Mouse (Mus musculus): Measurements from ENCODE around the gene Nat14. TPM values are rescaled to one million over a fixed set of nuclear protein-coding genes. Genes with fewer than 3 reads are reported as not detected.
"Not testable (repeated sequence)": the region's sequence is repeated elsewhere in the genome, so short reads cannot be mapped to it uniquely, and the experiment has no call there.

Gene Nat14
- polyA plus RNA-seq (2014; fragmentation: Nextera tagmentation; extraction: Ambion mirVana) = 8.0 and 10.4 TPM in 2 replicates

- Histone ChIP-seq H3K4me1 (ENCODE audit: control insufficient read depth, insufficient read depth, low read length) (peaks cover 59% of the 10 kb centered on the region), H3K9me3 (ENCODE audit: control insufficient read depth, low read length) (no peaks in the 10 kb centered on the region), H3K27ac (ENCODE audit: low read depth, low read length) (peak within 1 kb of the TSS; percentile 98), H3K4me3 (ENCODE audit: low read depth, low read length) (peak within 1 kb of the TSS; percentile 35), H3K9ac (ENCODE audit: low read length) (peak within 1 kb of the TSS; percentile 74), H3K4me2 (peak within 1 kb of the TSS; percentile 93), H3K27me3 (ENCODE audit: control insufficient read depth, insufficient read depth, low read length) (no peaks in the 10 kb centered on the region; the same call in 1 of the 2 replicates), H3K36me3 (ENCODE audit: control insufficient read depth, insufficient read depth, low read length) (peaks cover 10% of the 10 kb centered on the region)
- DNase-seq (ENCODE audit: low spot score, missing footprints) (no peak), ATAC-seq (ENCODE audit: low FRiP score) (no peak)
- WGBS = 31% methylated on average over 8 of the region's 8 CpGs
Measured at GRCm38 (mm10) chr7:4921824-4922482, at the start of gene Nat14. Gene Nat14, plus strand, starts transcription at chr7:4922028.

- ATAC-seq (ENCODE audit: low FRiP score) (peak; percentile 100), DNase-seq (ENCODE audit: low spot score, missing footprints) (peak; percentile 97)
- under 1% methylated on average over 22 of the region's 22 CpGs for WGBS
- Histone ChIP-seq H3K9ac (ENCODE audit: low read length) (peak within 1 kb of the TSS; percentile 63), H3K4me1 (ENCODE audit: control insufficient read depth, insufficient read depth, low read length) (peaks cover 4% of the 10 kb centered on the region), H3K4me3 (ENCODE audit: low read depth, low read length) (peak within 1 kb of the TSS; percentile 41), H3K27ac (ENCODE audit: low read depth, low read length) (no peak within 1 kb of the TSS), H3K4me2 (peak within 1 kb of the TSS; percentile 89), H3K27me3 (ENCODE audit: control insufficient read depth, insufficient read depth, low read length) (no peaks in the 10 kb centered on the region), H3K9me3 (ENCODE audit: control insufficient read depth, low read length) (no peaks in the 10 kb centered on the region), H3K36me3 (ENCODE audit: control insufficient read depth, insufficient read depth, low read length) (no peaks in the 10 kb centered on the region)
Measured at GRCm38 (mm10) chr7:4876753-4877221, 45.0 kb upstream of the Nat14 start, which contains the start of gene Isoc2a. Gene Isoc2a, plus strand, starts transcription at chr7:4877153.

GRCm38 (mm10) chr7:4877226-4877625 is 44.6 kb upstream of the Nat14 start:
- Histone ChIP-seq H3K4me1 (ENCODE audit: control insufficient read depth, insufficient read depth, low read length) (peaks cover 4% of the 10 kb centered on the region), H3K27ac (ENCODE audit: low read depth, low read length) (no peak overlapping the region), H3K4me2 (peak overlapping the region; percentile 89), H3K36me3 (ENCODE audit: control insufficient read depth, insufficient read depth, low read length) (no peaks in the 10 kb centered on the region), H3K27me3 (ENCODE audit: control insufficient read depth, insufficient read depth, low read length) (no peaks in the 10 kb centered on the region), H3K4me3 (ENCODE audit: low read depth, low read length) (peak overlapping the region; percentile 41), H3K9me3 (ENCODE audit: control insufficient read depth, low read length) (no peaks in the 10 kb centered on the region), H3K9ac (ENCODE audit: low read length) (peak overlapping the region; percentile 63)
- DNase-seq (ENCODE audit: low spot score, missing footprints) (no peak), ATAC-seq (ENCODE audit: low FRiP score) (peak; percentile 31)
- WGBS = 8% methylated on average over 11 of the region's 11 CpGs

GRCm38 (mm10) chr7:4878186-4878585 is 43.6 kb upstream of the Nat14 start:
- Histone ChIP-seq H3K4me2 (no peak overlapping the region), H3K4me1 (ENCODE audit: control insufficient read depth, insufficient read depth, low read length) (peaks cover 4% of the 10 kb centered on the region), H3K4me3 (ENCODE audit: low read depth, low read length) (no peak overlapping the region), H3K9ac (ENCODE audit: low read length) (no peak overlapping the region), H3K27ac (ENCODE audit: low read depth, low read length) (no peak overlapping the region), H3K9me3 (ENCODE audit: control insufficient read depth, low read length) (no peaks in the 10 kb centered on the region), H3K36me3 (ENCODE audit: control insufficient read depth, insufficient read depth, low read length) (no peaks in the 10 kb centered on the region), H3K27me3 (ENCODE audit: control insufficient read depth, insufficient read depth, low read length) (no peaks in the 10 kb centered on the region)
- ATAC-seq (ENCODE audit: low FRiP score) (no peak), DNase-seq (ENCODE audit: low spot score, missing footprints) (no peak)

GRCm38 (mm10) chr7:4879036-4879435 is 42.8 kb upstream of the Nat14 start:
- ATAC-seq (ENCODE audit: low FRiP score); DNase-seq (ENCODE audit: low spot score, missing footprints); H3K4me2 ChIP-seq; H3K36me3 ChIP-seq (ENCODE audit: control insufficient read depth, insufficient read depth, low read length); H3K9me3 ChIP-seq (ENCODE audit: control insufficient read depth, low read length); H3K4me1 ChIP-seq (ENCODE audit: control insufficient read depth, insufficient read depth, low read length); H3K9ac ChIP-seq (ENCODE audit: low read length); H3K27me3 ChIP-seq (ENCODE audit: control insufficient read depth, insufficient read depth, low read length); H3K4me3 ChIP-seq (ENCODE audit: low read depth, low read length); H3K27ac ChIP-seq (ENCODE audit: low read depth, low read length): not testable (repeated sequence)
- 80% methylated on average over 1 of the region's 1 CpGs for WGBS

GRCm38 (mm10) chr7:4886680-4887079 is 35.1 kb upstream of the Nat14 start:
- 78% methylated on average over 4 of the region's 4 CpGs for WGBS
- H3K9me3 ChIP-seq (ENCODE audit: control insufficient read depth, low read length) = no peaks in the 10 kb centered on the region
- no peaks in the 10 kb centered on the region for H3K4me1 ChIP-seq (ENCODE audit: control insufficient read depth, insufficient read depth, low read length)
- H3K36me3 ChIP-seq (ENCODE audit: control insufficient read depth, insufficient read depth, low read length) = no peaks in the 10 kb centered on the region
- H3K4me3 ChIP-seq (ENCODE audit: low read depth, low read length) = no peak overlapping the region
- no peaks in the 10 kb centered on the region for H3K27me3 ChIP-seq (ENCODE audit: control insufficient read depth, insufficient read depth, low read length)
- no peak for ATAC-seq (ENCODE audit: low FRiP score)
- no peak overlapping the region for H3K4me2 ChIP-seq
- H3K9ac ChIP-seq (ENCODE audit: low read length) = no peak overlapping the region
- no peak for DNase-seq (ENCODE audit: low spot score, missing footprints)
- H3K27ac ChIP-seq (ENCODE audit: low read depth, low read length) = no peak overlapping the region

GRCm38 (mm10) chr7:4895186-4895585 is 26.6 kb upstream of the Nat14 start:
- Histone ChIP-seq H3K9me3 (ENCODE audit: control insufficient read depth, low read length) (no peaks in the 10 kb centered on the region), H3K36me3 (ENCODE audit: control insufficient read depth, insufficient read depth, low read length) (no peaks in the 10 kb centered on the region), H3K4me2 (no peak overlapping the region), H3K4me3 (ENCODE audit: low read depth, low read length) (no peak overlapping the region), H3K27ac (ENCODE audit: low read depth, low read length) (no peak overlapping the region), H3K27me3 (ENCODE audit: control insufficient read depth, insufficient read depth, low read length) (peaks cover 6% of the 10 kb centered on the region), H3K4me1 (ENCODE audit: control insufficient read depth, insufficient read depth, low read length) (peaks cover 3% of the 10 kb centered on the region; the same call in 1 of the 2 replicates), H3K9ac (ENCODE audit: low read length) (no peak overlapping the region)
- no peak for ATAC-seq (ENCODE audit: low FRiP score)
- WGBS = 65% methylated on average over 11 of the region's 11 CpGs
- no peak for DNase-seq (ENCODE audit: low spot score, missing footprints)

- Histone ChIP-seq H3K4me1 (ENCODE audit: control insufficient read depth, insufficient read depth, low read length) (peaks cover 3% of the 10 kb centered on the region; the same call in 1 of the 2 replicates), H3K27me3 (ENCODE audit: control insufficient read depth, insufficient read depth, low read length) (peaks cover 6% of the 10 kb centered on the region), H3K9ac (ENCODE audit: low read length) (peak overlapping the region; percentile 42), H3K36me3 (ENCODE audit: control insufficient read depth, insufficient read depth, low read length) (no peaks in the 10 kb centered on the region), H3K9me3 (ENCODE audit: control insufficient read depth, low read length) (no peaks in the 10 kb centered on the region), H3K4me2 (peak overlapping the region; percentile 40), H3K4me3 (ENCODE audit: low read depth, low read length) (peak overlapping the region; percentile 11; the same call in 1 of the 2 replicates), H3K27ac (ENCODE audit: low read depth, low read length) (no peak overlapping the region)
- DNase-seq (ENCODE audit: low spot score, missing footprints) (peak; percentile 84), ATAC-seq (ENCODE audit: low FRiP score) (peak; percentile 55)
- WGBS = 16% methylated on average over 16 of the region's 18 CpGs
Measured at GRCm38 (mm10) chr7:4898851-4899648, 22.8 kb upstream of the Nat14 start.
